Comparison of ENCODE assay signal across 14 mouse cellular contexts in the genomic region with DNA sequence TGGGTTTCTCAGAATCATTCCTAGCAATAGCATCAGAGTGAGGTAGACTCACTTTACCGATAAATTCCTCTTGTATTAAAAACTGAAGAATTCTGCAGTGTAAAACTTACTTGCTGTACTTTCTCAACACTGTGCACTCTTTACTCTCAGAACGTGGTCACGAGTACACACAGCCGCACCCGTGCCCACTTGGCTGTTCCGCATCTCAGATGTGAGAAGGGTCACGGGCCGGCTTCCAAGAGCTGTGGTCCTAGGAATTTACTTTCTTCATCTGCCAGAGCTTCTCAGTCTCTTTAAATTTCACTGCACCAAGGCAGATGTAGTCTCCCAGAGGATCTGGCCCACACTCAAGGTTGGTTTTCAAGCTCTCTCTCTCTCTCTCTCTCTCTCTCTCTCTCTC.
"Had no signal": no experiment of that assay in that cellular context is flagged by ENCODE, and none has a peak within 500 bp of the region (broad histone marks: within the 10 kb centered on the region; RNA-seq: fewer than 3 reads in every experiment).

No protein-coding gene starts in this region.

- H3K27me3 ChIP-seq: liver, embryonic 13.5 days; neural tube, embryonic 12.5 days had no signal

- H3K4me2 ChIP-seq: liver, embryonic 13.5 days; neural tube, embryonic 12.5 days had no signal

- H3K4me3 ChIP-seq: layer of hippocampus, adult 2 months; liver, embryonic 13.5 days; neural tube, embryonic 12.5 days had no signal

- DNase-seq: kidney, adult 9 months; kidney, postnatal 36 days; left cerebral cortex, postnatal 4 days; liver; liver, embryonic 13.5 days; liver, postnatal 0 days; midbrain, embryonic 14.5 days; thymus, postnatal 4 days had no signal

- ATAC-seq: inflammation-experienced regulatory T-cells, adult 6 months; intestine, postnatal 0 days; liver, postnatal 0 days had no signal

- H3K4me1 ChIP-seq: liver, embryonic 13.5 days; neural tube, embryonic 12.5 days had no signal

- H3K27ac ChIP-seq: kidney, postnatal 0 days; layer of hippocampus, adult 2 months; liver, embryonic 13.5 days; neural tube, embryonic 12.5 days; stomach, postnatal 0 days had no signal

- H3K9ac ChIP-seq: liver, embryonic 13.5 days; liver, postnatal 0 days; neural tube, embryonic 12.5 days had no signal

- H3K36me3 ChIP-seq: liver, embryonic 13.5 days; neural tube, embryonic 12.5 days had no signal

- H3K9me3 ChIP-seq: liver, embryonic 13.5 days had no signal
